22 mouse cellular contexts compared by ENCODE assay signal in genomic region chr4:97830051-97830853, GRCm38 (mm10). TPM values are rescaled to one million over a fixed set of nuclear protein-coding genes. Genes with fewer than 3 reads are reported as not detected.
DNase-seq lines count a peak whose midpoint lies in the region; ATAC-seq lines count a peak whose summit lies in the region.
"Had no signal": no experiment of that assay in that cellular context is flagged by ENCODE, and none has a peak within 500 bp of the region (broad histone marks: within the 10 kb centered on the region; RNA-seq: fewer than 3 reads in every experiment).

No protein-coding gene starts in this region.

- H3K27ac ChIP-seq in liver, embryonic 15.5 days (replicated peaks): no peak overlapping the region
- H3K27ac ChIP-seq: embryonic facial prominence, embryonic 12.5 days; hindbrain, embryonic 13.5 days; limb, embryonic 12.5 days; midbrain, embryonic 12.5 days had no signal

- ATAC-seq in liver, embryonic 15.5 days (ENCODE audit: insufficient read depth): peak; percentile 69
- ATAC-seq: forebrain, postnatal 0 days had no signal

- no peaks in the 10 kb centered on the region for H3K36me3 ChIP-seq in liver, embryonic 15.5 days (replicated peaks)
- H3K36me3 ChIP-seq: embryonic facial prominence, embryonic 12.5 days; hindbrain, embryonic 13.5 days; midbrain, embryonic 12.5 days had no signal

- H3K27me3 ChIP-seq in liver, embryonic 15.5 days: no peaks in the 10 kb centered on the region
- H3K27me3 ChIP-seq: embryonic facial prominence, embryonic 12.5 days; hindbrain, embryonic 13.5 days; limb, embryonic 12.5 days had no signal

- no peaks in the 10 kb centered on the region for H3K9me3 ChIP-seq in liver, embryonic 15.5 days (replicated peaks)
- H3K9me3 ChIP-seq: embryonic facial prominence, embryonic 12.5 days; hindbrain, embryonic 13.5 days; limb, embryonic 12.5 days; midbrain, embryonic 12.5 days had no signal

- intact Hi-C loops in heart, postnatal 14 days (cut with DNase I): no loop called here

- H3K4me2 ChIP-seq in liver, embryonic 15.5 days: no peak overlapping the region
- H3K4me2 ChIP-seq: embryonic facial prominence, embryonic 12.5 days; hindbrain, embryonic 13.5 days; limb, embryonic 12.5 days; lung, embryonic 14.5 days; midbrain, embryonic 12.5 days had no signal

- 29% methylated on average over 6 of the region's 6 CpGs for WGBS in liver, embryonic 15.5 days (ENCODE audit: insufficient replicate concordance)

- H3K4me1 ChIP-seq in liver, embryonic 15.5 days (replicated peaks): peaks cover 18% of the 10 kb centered on the region

- no peak overlapping the region for H3K4me3 ChIP-seq in liver, embryonic 15.5 days (replicated peaks)
- H3K4me3 ChIP-seq: embryonic facial prominence, embryonic 12.5 days; hindbrain, embryonic 13.5 days; limb, embryonic 12.5 days; midbrain, embryonic 12.5 days had no signal

- H3K9ac ChIP-seq in liver, embryonic 15.5 days: no peak overlapping the region
- H3K9ac ChIP-seq: embryonic facial prominence, embryonic 12.5 days; forebrain, postnatal 0 days; hindbrain, embryonic 13.5 days; limb, embryonic 12.5 days; lung, embryonic 14.5 days; midbrain, embryonic 12.5 days had no signal

- peak; percentile 25 for DNase-seq in heart, adult 11 months
- no peak for DNase-seq in heart, postnatal 14 days
- DNase-seq in spleen, adult 12 weeks (ENCODE audit: low spot score): peak; percentile 12
- DNase-seq in spleen, postnatal 4 days (ENCODE audit: low spot score in 2 of 2): no peak
- DNase-seq in embryo, embryonic 10 days (ENCODE audit: low spot score): no peak
- DNase-seq in adrenal gland, postnatal 25 days: no peak
- DNase-seq in lung, postnatal 10 days: no peak
- DNase-seq: cerebellum, adult 9-10 months; forebrain, postnatal 0 days; kidney, adult 8-10 months; kidney, postnatal 14 days; lung, embryonic 14.5 days; lung, postnatal 4 days; thymus, postnatal 36 days had no signal

RNA-seq across cellular contexts. Expression of gene E130114P18Rik, which starts 52.4 kb away (rescaled TPM):
- total RNA-seq in heart, postnatal 14 days (2021): not detected
- polyA plus RNA-seq in liver, embryonic 15.5 days (2015; fragmentation: Nextera tagmentation; extraction: Ambion mirVana): 0.10 and 0.12 TPM in 2 replicates
- 1.1 TPM in 1 of 2 replicates, not detected in the other for total RNA-seq in adrenal gland, postnatal 25 days (2021)
- total RNA-seq: monocyte, adult 5-6 weeks had no signal
- polyA plus RNA-seq: inflammation-experienced regulatory T-cells, adult 6 months; small intestine, adult 2 months had no signal

RNA-seq across cellular contexts. Expression of gene Nfia, which starts 57.7 kb away (rescaled TPM):
- 100 to 1,000 TPM; 159 to 170 TPM for total RNA-seq in heart, postnatal 14 days (2021)
- 4.1 TPM in 2 replicates for polyA plus RNA-seq in liver, embryonic 15.5 days (2015; fragmentation: Nextera tagmentation; extraction: Ambion mirVana)
- 166 and 206 TPM in 2 replicates for total RNA-seq in adrenal gland, postnatal 25 days (2021)

Comparison
In these comparisons a context has a peak if more than half of its experiments do, and no peak if none do; other contexts are left out.
1. DNase-seq: peak in heart, adult 11 months (single experiment) and spleen, adult 12 weeks (single experiment); none in heart, postnatal 14 days (0 of 2), spleen, postnatal 4 days (0 of 2), embryo, embryonic 10 days (single experiment), adrenal gland, postnatal 25 days (single experiment) and lung, postnatal 10 days (single experiment).